Mouse (Mus musculus): Measurements from ENCODE around the gene Pus1. TPM values are rescaled to one million over a fixed set of nuclear protein-coding genes. Genes with fewer than 3 reads are reported as not detected.

Pus1 gene
- polyA plus RNA-seq, 1 experiment from 2014 or later = 48.4 TPM

Other genes with a start within 250 kb of the Pus1 start
- gene Galnt9, start 236.3 kb downstream of the Pus1 start, polyA plus RNA-seq (2016; fragmentation: Nextera tagmentation; extraction: Ambion mirVana) = 0.44 and 0.67 TPM in 2 replicates
- gene Noc4l, start 127.2 kb downstream of the Pus1 start, polyA plus RNA-seq (2016; fragmentation: Nextera tagmentation; extraction: Ambion mirVana) = 100 and 102 TPM in 2 replicates
- 30.3 and 31.4 TPM in 2 replicates for gene Ddx51, start 127.2 kb downstream of the Pus1 start, polyA plus RNA-seq (2016; fragmentation: Nextera tagmentation; extraction: Ambion mirVana)
- 66.8 and 68.8 TPM in 2 replicates for gene Ep400, start 9.9 kb downstream of the Pus1 start, polyA plus RNA-seq (2016; fragmentation: Nextera tagmentation; extraction: Ambion mirVana)
- gene Ulk1, start 29.4 kb upstream of the Pus1 start, polyA plus RNA-seq (2016; fragmentation: Nextera tagmentation; extraction: Ambion mirVana) = 18.3 and 22.0 TPM in 2 replicates
- 27.5 and 29.9 TPM in 2 replicates for gene Hscb, start 59.1 kb upstream of the Pus1 start, polyA plus RNA-seq (2016; fragmentation: Nextera tagmentation; extraction: Ambion mirVana)
- 47.5 and 51.5 TPM in 2 replicates for gene Chek2, start 59.3 kb upstream of the Pus1 start, polyA plus RNA-seq (2016; fragmentation: Nextera tagmentation; extraction: Ambion mirVana)
- gene Ttc28, start 99.1 kb upstream of the Pus1 start, polyA plus RNA-seq (2016; fragmentation: Nextera tagmentation; extraction: Ambion mirVana) = 9.7 and 9.8 TPM in 2 replicates

All from forebrain, embryonic 10.5 days (tissue).